ENCODE assay signal across 12 mouse cellular contexts in the genomic region with DNA sequence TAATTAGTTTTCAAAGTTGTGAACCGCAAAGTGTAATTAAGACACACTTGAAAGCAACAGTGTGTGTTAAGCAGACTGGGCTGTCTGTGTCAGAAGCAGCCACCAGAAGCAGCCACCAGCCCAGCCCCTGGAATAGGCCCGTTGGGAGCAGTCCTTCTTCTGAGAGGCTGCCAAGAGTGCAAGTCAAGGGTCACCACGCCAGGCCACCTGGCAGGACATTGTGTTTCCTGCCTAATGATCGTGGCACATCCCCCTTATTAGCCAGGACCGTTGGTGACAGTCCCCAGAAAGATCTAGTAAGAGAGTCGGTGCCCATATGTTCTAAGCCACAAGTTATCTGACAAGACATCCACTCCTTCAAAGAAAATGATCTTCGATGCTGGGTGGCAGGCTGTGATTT. TPM values are rescaled to one million over a fixed set of nuclear protein-coding genes. Genes with fewer than 3 reads are reported as not detected.
DNase-seq lines count a peak whose midpoint lies in the region; ATAC-seq lines count a peak whose summit lies in the region.
"Had no signal": no experiment of that assay in that cellular context is flagged by ENCODE, and none has a peak within 500 bp of the region (broad histone marks: within the 10 kb centered on the region; RNA-seq: fewer than 3 reads in every experiment).

No protein-coding gene starts in this region.

- no peak overlapping the region for H3K9ac ChIP-seq in hindbrain, embryonic 16.5 days (ENCODE audit: low read depth, low read length)
- no peak overlapping the region for H3K9ac ChIP-seq in hindbrain, embryonic 11.5 days (ENCODE audit: low read depth, low read length)
- no peak overlapping the region for H3K9ac ChIP-seq in heart, embryonic 11.5 days (ENCODE audit: low read depth, low read length)
- H3K9ac ChIP-seq: limb, embryonic 13.5 days; neural tube, embryonic 15.5 days had no signal

- 26% methylated on average over 7 of the region's 7 CpGs for WGBS in hindbrain, embryonic 16.5 days
- WGBS in hindbrain, embryonic 11.5 days: 30% methylated on average over 7 of the region's 7 CpGs
- WGBS in heart, embryonic 11.5 days (ENCODE audit: insufficient replicate concordance): 35% methylated on average over 7 of the region's 7 CpGs

- no peak for DNase-seq in hindbrain, embryonic 11.5 days (ENCODE audit: low spot score)
- DNase-seq in adrenal gland, postnatal 14 days: peak; percentile 77
- DNase-seq in kidney, postnatal 25 days: peak; percentile 82 to 94
- DNase-seq in layer of hippocampus, postnatal 25 days (ENCODE audit: extremely low spot score in 1 of 2, low spot score in 1 of 2): no peak
- DNase-seq in thymus, postnatal 0 days (ENCODE audit: low spot score): no peak
- DNase-seq in right cerebral cortex, postnatal 36 days (ENCODE audit: low spot score in 2 of 2): no peak
- DNase-seq: cerebellum, adult 8-10 months; thymus, postnatal 14 days had no signal

- no peak overlapping the region for H3K27ac ChIP-seq in hindbrain, embryonic 16.5 days (ENCODE audit: low read depth, low read length)
- no peak overlapping the region for H3K27ac ChIP-seq in hindbrain, embryonic 11.5 days (ENCODE audit: low read depth, low read length)
- 0 out of 2 replicates have a peak overlapping the region, but pooled peaks have one; percentile 29 for H3K27ac ChIP-seq in heart, embryonic 11.5 days (ENCODE audit: low read depth, low read length)
- H3K27ac ChIP-seq: limb, embryonic 13.5 days; neural tube, embryonic 15.5 days had no signal

- H3K9me3 ChIP-seq in hindbrain, embryonic 16.5 days (ENCODE audit: control insufficient read depth, low read length): no peaks in the 10 kb centered on the region
- H3K9me3 ChIP-seq in hindbrain, embryonic 11.5 days (ENCODE audit: control insufficient read depth, low read length): no peaks in the 10 kb centered on the region
- H3K9me3 ChIP-seq in heart, embryonic 11.5 days (replicated peaks; ENCODE audit: control insufficient read depth, low read length): no peaks in the 10 kb centered on the region
- H3K9me3 ChIP-seq: limb, embryonic 13.5 days; neural tube, embryonic 15.5 days had no signal

- H3K4me2 ChIP-seq in hindbrain, embryonic 16.5 days (ENCODE audit: low read length): no peak overlapping the region
- H3K4me2 ChIP-seq in hindbrain, embryonic 11.5 days (replicated peaks; ENCODE audit: low read depth, low read length): no peak overlapping the region
- H3K4me2 ChIP-seq in heart, embryonic 11.5 days: no peak overlapping the region
- H3K4me2 ChIP-seq: limb, embryonic 13.5 days; neural tube, embryonic 15.5 days had no signal

- no peak overlapping the region for H3K4me3 ChIP-seq in hindbrain, embryonic 16.5 days (ENCODE audit: low read length)
- H3K4me3 ChIP-seq in hindbrain, embryonic 11.5 days (ENCODE audit: low read depth, low read length): no peak overlapping the region
- no peak overlapping the region for H3K4me3 ChIP-seq in heart, embryonic 11.5 days (ENCODE audit: low read depth, low read length)
- H3K4me3 ChIP-seq: limb, embryonic 13.5 days; neural tube, embryonic 15.5 days had no signal

- peak; percentile 28; the same call in 1 of the 2 replicates for ATAC-seq in hindbrain, embryonic 16.5 days
- no peak for ATAC-seq in hindbrain, embryonic 11.5 days (ENCODE audit: low FRiP score)
- no peak for ATAC-seq in heart, embryonic 11.5 days (replicated peaks; ENCODE audit: insufficient number of reproducible peaks, low FRiP score, low TSS enrichment)

- H3K27me3 ChIP-seq in hindbrain, embryonic 16.5 days (replicated peaks; ENCODE audit: control insufficient read depth, insufficient read depth, low read length): no peaks in the 10 kb centered on the region
- H3K27me3 ChIP-seq in hindbrain, embryonic 11.5 days (ENCODE audit: control insufficient read depth, insufficient read depth, low read length): no peaks in the 10 kb centered on the region; the same call in 1 of the 2 replicates
- H3K27me3 ChIP-seq in heart, embryonic 11.5 days (ENCODE audit: control insufficient read depth, insufficient read depth, low read length): no peaks in the 10 kb centered on the region
- H3K27me3 ChIP-seq: neural tube, embryonic 15.5 days had no signal

- H3K4me1 ChIP-seq in hindbrain, embryonic 16.5 days (ENCODE audit: control insufficient read depth, insufficient read depth, low read depth, low read length): peaks cover 4% of the 10 kb centered on the region; the same call in 1 of the 2 replicates
- 0 out of 2 replicates have a peak, but pooled peaks cover 1% of the 10 kb centered on the region for H3K4me1 ChIP-seq in hindbrain, embryonic 11.5 days (replicated peaks; ENCODE audit: control insufficient read depth, insufficient read depth, low read length)
- H3K4me1 ChIP-seq in heart, embryonic 11.5 days (ENCODE audit: control insufficient read depth, insufficient read depth, low read length): peaks cover 29% of the 10 kb centered on the region

- H3K36me3 ChIP-seq in hindbrain, embryonic 16.5 days (ENCODE audit: control insufficient read depth, insufficient read depth, low read length): no peaks in the 10 kb centered on the region
- no peaks in the 10 kb centered on the region for H3K36me3 ChIP-seq in hindbrain, embryonic 11.5 days (ENCODE audit: control insufficient read depth, insufficient read depth, low read length)
- H3K36me3 ChIP-seq in heart, embryonic 11.5 days (ENCODE audit: control insufficient read depth, insufficient read depth, low read length): 0 out of 2 replicates have a peak, but pooled peaks cover 2% of the 10 kb centered on the region
- H3K36me3 ChIP-seq: neural tube, embryonic 15.5 days had no signal

RNA-seq across cellular contexts. Expression of a gene that starts 53.1 kb away (rescaled TPM):
- polyA plus RNA-seq in hindbrain, embryonic 16.5 days (2015; fragmentation: Nextera tagmentation; extraction: Ambion mirVana): 59.4 and 72.2 TPM in 2 replicates
- 67.1 and 73.3 TPM in 2 replicates for polyA plus RNA-seq in hindbrain, embryonic 11.5 days (2014; fragmentation: Nextera tagmentation; extraction: Ambion mirVana)
- 449 and 529 TPM in 2 replicates for total RNA-seq in adrenal gland, postnatal 14 days (2021)
- 60.7 and 73.4 TPM in 2 replicates for polyA plus RNA-seq in heart, embryonic 11.5 days (2014; fragmentation: Nextera tagmentation; extraction: Ambion mirVana)
- total RNA-seq in layer of hippocampus, postnatal 25 days (2021): 100 to 1,000 TPM; 136 to 139 TPM
- polyA plus RNA-seq in thymus, postnatal 0 days (2015; fragmentation: Nextera tagmentation; extraction: Ambion mirVana): 38.6 and 41.8 TPM in 2 replicates

Comparison
In these comparisons a context has a peak if more than half of its experiments do, and no peak if none do; other contexts are left out.
1. DNase-seq: peak in adrenal gland, postnatal 14 days (single experiment) and kidney, postnatal 25 days (2 of 2); none in hindbrain, embryonic 11.5 days (single experiment), layer of hippocampus, postnatal 25 days (0 of 2), thymus, postnatal 0 days (single experiment) and right cerebral cortex, postnatal 36 days (0 of 2).